Mouse (Mus musculus): Measurements from ENCODE around the gene Phf8. TPM values are rescaled to one million over a fixed set of nuclear protein-coding genes. Genes with fewer than 3 reads are reported as not detected.

Gene Phf8
- 35.5 TPM for polyA plus RNA-seq (2014; fragmentation: Illumina TruSeq; extraction: RNeasy Lipid Tissue Mini Kit (QIAGEN cat#74804); ENCODE audit: low replicate concordance)

DNA sequence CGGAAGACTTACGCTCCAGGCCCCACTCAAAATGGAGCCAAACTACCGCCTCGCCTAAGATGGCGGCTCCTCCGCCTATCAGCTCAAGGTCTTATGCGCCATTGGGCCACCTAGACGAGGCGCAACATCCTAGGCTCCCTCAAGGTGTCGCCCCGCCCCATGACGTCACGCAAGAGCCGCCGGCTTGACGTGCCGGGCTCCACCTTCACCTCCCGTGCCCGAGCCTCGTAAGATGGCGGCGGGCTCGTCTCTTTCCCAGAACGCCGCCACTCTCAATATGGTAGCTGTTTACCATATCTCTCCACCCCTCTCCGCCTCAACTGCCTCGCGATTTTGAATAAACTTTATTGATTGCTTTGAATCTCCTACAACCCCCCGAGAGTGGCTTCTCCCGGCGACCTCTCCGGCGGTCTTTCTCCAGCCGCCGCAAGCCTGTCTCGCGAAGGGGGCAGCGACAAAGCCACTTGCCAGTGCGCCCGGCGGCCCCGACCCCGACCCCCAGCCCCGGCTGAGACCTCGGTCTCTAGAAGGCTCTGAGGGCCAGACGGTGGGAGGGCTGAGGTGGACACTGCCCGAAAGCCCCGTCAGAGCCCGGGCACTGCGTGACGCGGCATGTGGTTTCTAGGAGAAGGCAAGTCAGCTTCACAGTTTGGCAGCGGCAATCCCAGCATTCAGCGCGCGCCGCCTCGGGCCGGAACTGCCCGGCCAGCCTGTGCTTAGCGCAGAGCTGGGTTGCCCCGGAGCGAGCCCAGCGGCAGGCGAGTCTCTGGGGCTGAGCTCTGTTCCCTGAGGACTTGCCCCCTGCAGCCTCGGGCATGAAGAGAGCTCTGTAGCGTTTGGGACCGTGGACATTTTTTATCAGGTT, at the start of gene Phf8:
Gene Phf8, plus strand, starts transcription at position 215 of the 865 bp plus-strand sequence.

Other genes starting within 250 kb of the Phf8 start
- 5.2 TPM for gene Fam120c, start 176.5 kb upstream of the Phf8 start, polyA plus RNA-seq (2014; fragmentation: Illumina TruSeq; extraction: RNeasy Lipid Tissue Mini Kit (QIAGEN cat#74804); ENCODE audit: low replicate concordance)

Data from small intestine, adult 10 weeks (tissue).